Mouse (Mus musculus): ENCODE data around the gene Sec61b. TPM values are rescaled to one million over a fixed set of nuclear protein-coding genes. Genes with fewer than 3 reads are reported as not detected.

Sec61b gene
- polyA plus RNA-seq, 1 experiment = 297 TPM

GRCm38 (mm10) chr4:47497811-47498385 lies 23.4 kb downstream of the Sec61b start:
- TF ChIP-seq POLR2A (IDR thresholded peaks at IDR 0.05; ENCODE audit: low read depth, low read length) = no peak
- no peak for TF ChIP-seq CTCF (IDR thresholded peaks at IDR 0.05; ENCODE audit: borderline replicate concordance, insufficient read depth, low read length)
- Histone ChIP-seq H3K27ac (ENCODE audit: insufficient read depth, low read length) (no peak overlapping the region), H3K4me1 (ENCODE audit: control insufficient read depth, insufficient read depth, low read length) (no peaks in the 10 kb centered on the region; the same call in 1 of the 2 replicates), H3K4me3 (ENCODE audit: insufficient read depth, low read length) (no peak overlapping the region)

GRCm38 (mm10) chr4:47499121-47499545 lies 24.7 kb downstream of the Sec61b start:
- TF ChIP-seq CTCF (IDR thresholded peaks at IDR 0.05; ENCODE audit: borderline replicate concordance, insufficient read depth, low read length) = no peak
- TF ChIP-seq POLR2A (IDR thresholded peaks at IDR 0.05; ENCODE audit: low read depth, low read length) = no peak
- H3K27ac ChIP-seq (ENCODE audit: insufficient read depth, low read length) = no peak overlapping the region
- no peak overlapping the region for H3K4me3 ChIP-seq (ENCODE audit: insufficient read depth, low read length)
- no peaks in the 10 kb centered on the region; the same call in 1 of the 2 replicates for H3K4me1 ChIP-seq (ENCODE audit: control insufficient read depth, insufficient read depth, low read length)

- TF ChIP-seq CTCF (IDR thresholded peaks at IDR 0.05; ENCODE audit: borderline replicate concordance, insufficient read depth, low read length) = 0 out of 2 replicates have a peak, but pooled peaks have one; percentile 10
- no peak for TF ChIP-seq POLR2A (IDR thresholded peaks at IDR 0.05; ENCODE audit: low read depth, low read length)
- H3K4me1 ChIP-seq (ENCODE audit: control insufficient read depth, insufficient read depth, low read length) = peaks cover 6% of the 10 kb centered on the region
- H3K4me3 ChIP-seq (ENCODE audit: insufficient read depth, low read length) = no peak overlapping the region
- no peak overlapping the region for H3K27ac ChIP-seq (ENCODE audit: insufficient read depth, low read length)
Observed at GRCm38 (mm10) chr4:47502546-47502971, 28.1 kb downstream of the Sec61b start.

- no peak for TF ChIP-seq CTCF (IDR thresholded peaks at IDR 0.05; ENCODE audit: borderline replicate concordance, insufficient read depth, low read length)
- TF ChIP-seq POLR2A (IDR thresholded peaks at IDR 0.05; ENCODE audit: low read depth, low read length) = no peak
- Histone ChIP-seq H3K27ac (ENCODE audit: insufficient read depth, low read length) (no peak overlapping the region), H3K4me1 (ENCODE audit: control insufficient read depth, insufficient read depth, low read length) (peaks cover 6% of the 10 kb centered on the region), H3K4me3 (ENCODE audit: insufficient read depth, low read length) (no peak overlapping the region)
Observed at GRCm38 (mm10) chr4:47503045-47503444, 28.6 kb downstream of the Sec61b start.

GRCm38 (mm10) chr4:47504841-47505517 lies 30.5 kb downstream of the Sec61b start:
- TF ChIP-seq POLR2A (IDR thresholded peaks at IDR 0.05; ENCODE audit: low read depth, low read length) (no peak), CTCF (IDR thresholded peaks at IDR 0.05; ENCODE audit: borderline replicate concordance, insufficient read depth, low read length) (no peak)
- Histone ChIP-seq H3K4me3 (ENCODE audit: insufficient read depth, low read length) (no peak overlapping the region), H3K4me1 (ENCODE audit: control insufficient read depth, insufficient read depth, low read length) (peaks cover 6% of the 10 kb centered on the region), H3K27ac (ENCODE audit: insufficient read depth, low read length) (peak overlapping the region; percentile 97)

GRCm38 (mm10) chr4:47518551-47519181 lies 44.2 kb downstream of the Sec61b start:
- no peak overlapping the region for H3K4me3 ChIP-seq (ENCODE audit: insufficient read depth, low read length)
- no peak overlapping the region for H3K27ac ChIP-seq (ENCODE audit: insufficient read depth, low read length)
- no peaks in the 10 kb centered on the region for H3K4me1 ChIP-seq (ENCODE audit: control insufficient read depth, insufficient read depth, low read length)
- TF ChIP-seq POLR2A (IDR thresholded peaks at IDR 0.05; ENCODE audit: low read depth, low read length) (no peak), CTCF (IDR thresholded peaks at IDR 0.05; ENCODE audit: borderline replicate concordance, insufficient read depth, low read length) (no peak)

GRCm38 (mm10) chr4:47520076-47520475 lies 45.6 kb downstream of the Sec61b start:
- H3K4me1 ChIP-seq (ENCODE audit: control insufficient read depth, insufficient read depth, low read length) = no peaks in the 10 kb centered on the region
- H3K4me3 ChIP-seq (ENCODE audit: insufficient read depth, low read length) = no peak overlapping the region
- no peak overlapping the region for H3K27ac ChIP-seq (ENCODE audit: insufficient read depth, low read length)
- TF ChIP-seq CTCF (IDR thresholded peaks at IDR 0.05; ENCODE audit: borderline replicate concordance, insufficient read depth, low read length) = no peak
- TF ChIP-seq POLR2A (IDR thresholded peaks at IDR 0.05; ENCODE audit: low read depth, low read length) = no peak

- TF ChIP-seq POLR2A (IDR thresholded peaks at IDR 0.05; ENCODE audit: low read depth, low read length) (no peak), CTCF (IDR thresholded peaks at IDR 0.05; ENCODE audit: borderline replicate concordance, insufficient read depth, low read length) (no peak)
- Histone ChIP-seq H3K27ac (ENCODE audit: insufficient read depth, low read length) (no peak overlapping the region), H3K4me3 (ENCODE audit: insufficient read depth, low read length) (no peak overlapping the region), H3K4me1 (ENCODE audit: control insufficient read depth, insufficient read depth, low read length) (no peaks in the 10 kb centered on the region)
Observed at GRCm38 (mm10) chr4:47521884-47522605, 47.6 kb downstream of the Sec61b start.

- Histone ChIP-seq H3K4me3 (ENCODE audit: insufficient read depth, low read length) (no peak overlapping the region), H3K27ac (ENCODE audit: insufficient read depth, low read length) (no peak overlapping the region), H3K4me1 (ENCODE audit: control insufficient read depth, insufficient read depth, low read length) (no peaks in the 10 kb centered on the region)
- no peak for TF ChIP-seq POLR2A (IDR thresholded peaks at IDR 0.05; ENCODE audit: low read depth, low read length)
- TF ChIP-seq CTCF (IDR thresholded peaks at IDR 0.05; ENCODE audit: borderline replicate concordance, insufficient read depth, low read length) = no peak
Observed at GRCm38 (mm10) chr4:47529866-47530265, 55.4 kb downstream of the Sec61b start.

Other genes starting within 250 kb of the Sec61b start
- 35.6 and 43.8 TPM in 2 replicates for gene Tgfbr1, start 121.4 kb upstream of the Sec61b start, polyA plus RNA-seq (2011; ENCODE audit: insufficient read length, low read depth, missing spikeins)
- gene Alg2, start 325 bp upstream of the Sec61b start, polyA plus RNA-seq (2011; ENCODE audit: insufficient read length, low read depth, missing spikeins) = 29.1 and 34.0 TPM in 2 replicates